ENCODE assay signal across 7 mouse cellular contexts in the genomic region with DNA sequence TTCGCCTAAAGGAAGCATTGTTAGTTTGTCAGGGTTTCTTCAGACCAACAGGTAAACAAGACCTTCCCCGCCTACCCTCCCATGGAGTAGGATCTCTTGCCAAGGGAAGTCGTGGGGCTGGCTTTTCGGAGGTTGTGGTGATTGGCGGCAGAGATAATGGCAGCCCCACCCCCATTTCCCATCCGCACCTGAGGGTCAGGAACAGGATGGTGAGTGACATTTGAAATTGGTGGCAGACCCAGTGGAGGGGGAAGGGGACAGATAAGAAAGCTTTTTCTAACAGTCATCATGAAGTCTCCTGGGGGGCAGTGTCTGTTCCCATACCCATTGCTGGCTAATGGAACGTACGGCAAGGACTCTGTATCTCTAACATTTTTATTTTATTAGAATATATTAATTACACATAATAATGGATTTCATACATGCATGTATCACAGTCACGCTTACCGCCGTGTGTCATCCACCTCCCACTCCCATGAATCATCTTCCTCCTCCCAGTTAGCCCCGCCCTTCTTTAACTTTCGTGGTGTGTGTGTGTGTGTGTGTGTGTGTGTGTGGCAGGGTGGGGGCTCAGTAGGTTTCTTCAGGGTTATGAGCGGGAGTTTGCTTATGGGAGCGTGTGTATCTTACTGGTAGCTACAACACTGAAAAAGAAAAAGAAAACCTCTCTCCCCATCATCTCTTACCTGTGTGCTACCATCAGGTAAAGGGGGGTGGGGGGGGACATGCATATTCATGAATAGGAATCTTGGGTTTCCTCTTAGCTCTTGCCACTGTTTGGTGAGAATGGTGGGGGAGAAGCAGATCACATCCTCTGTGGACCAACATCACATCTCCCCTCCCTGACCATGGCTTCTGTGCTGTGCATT. TPM values are rescaled to one million over a fixed set of nuclear protein-coding genes. Genes with fewer than 3 reads are reported as not detected.
DNase-seq lines count a peak whose midpoint lies in the region; ATAC-seq and TF ChIP-seq lines count a peak whose summit lies in the region.

No protein-coding gene starts in this region.

- H3K27ac ChIP-seq in heart, embryonic 15.5 days: no peak overlapping the region
- no peak overlapping the region for H3K27ac ChIP-seq in liver, embryonic 16.5 days (ENCODE audit: low read length)
- H3K27ac ChIP-seq in thymus, adult 2 months (ENCODE audit: control insufficient read depth, insufficient read depth, low read length): peak overlapping the region; percentile 57

- peak overlapping the region; percentile 46 for H3K9ac ChIP-seq in heart, embryonic 15.5 days
- H3K9ac ChIP-seq in liver, embryonic 16.5 days (ENCODE audit: low read depth, low read length): peak overlapping the region; percentile 25; the same call in 1 of the 2 replicates

- peak; percentile 23 for DNase-seq in retina, postnatal 1 day
- DNase-seq in retina, embryonic 14.5 days (ENCODE audit: low spot score): no peak
- DNase-seq in brain, adult 2 months (ENCODE audit: low read depth, low spot score): peak; percentile 79
- peak; percentile 43 for DNase-seq in thymus, adult 2 months
- no peak for DNase-seq in adrenal gland, adult 8-10 months

- peaks cover 6% of the 10 kb centered on the region for H3K27me3 ChIP-seq in heart, embryonic 15.5 days
- peaks cover 2% of the 10 kb centered on the region; the same call in 1 of the 2 replicates for H3K27me3 ChIP-seq in liver, embryonic 16.5 days (ENCODE audit: control insufficient read depth, insufficient read depth, low read depth, low read length)
- H3K27me3 ChIP-seq in thymus, adult 2 months (ENCODE audit: control insufficient read depth, insufficient read depth, low read length): no peaks in the 10 kb centered on the region

- peaks cover 13% of the 10 kb centered on the region for H3K4me1 ChIP-seq in heart, embryonic 15.5 days (replicated peaks)
- peaks cover 9% of the 10 kb centered on the region for H3K4me1 ChIP-seq in liver, embryonic 16.5 days (ENCODE audit: control insufficient read depth, low read depth, low read length)
- H3K4me1 ChIP-seq in thymus, adult 2 months (replicated peaks; ENCODE audit: control insufficient read depth, insufficient read depth, low read length): peaks cover 24% of the 10 kb centered on the region

- H3K36me3 ChIP-seq in heart, embryonic 15.5 days: no peaks in the 10 kb centered on the region
- H3K36me3 ChIP-seq in liver, embryonic 16.5 days (ENCODE audit: control insufficient read depth, insufficient read depth): no peaks in the 10 kb centered on the region
- H3K36me3 ChIP-seq in thymus, adult 2 months (ENCODE audit: control insufficient read depth, insufficient read depth, low read length): no peaks in the 10 kb centered on the region

- H3K4me3 ChIP-seq in heart, embryonic 15.5 days: peak overlapping the region; percentile 55
- H3K4me3 ChIP-seq in liver, embryonic 16.5 days (ENCODE audit: low read depth, low read length): peak overlapping the region; percentile 51
- peak overlapping the region; percentile 43 for H3K4me3 ChIP-seq in thymus, adult 2 months (ENCODE audit: control insufficient read depth, insufficient read depth, low read length)

- TF ChIP-seq POLR2A in thymus, adult 2 months (IDR thresholded peaks at IDR 0.05; ENCODE audit: control insufficient read depth, extremely low read depth, insufficient read depth, low read length, poor library complexity): no peak

- ATAC-seq in heart, embryonic 15.5 days (replicated peaks; ENCODE audit: insufficient number of reproducible peaks, insufficient read depth, low FRiP score, low read depth): no peak
- peak; percentile 32 for ATAC-seq in liver, embryonic 16.5 days (ENCODE audit: low read depth)

- H3K4me2 ChIP-seq in heart, embryonic 15.5 days: peak overlapping the region; percentile 70
- peak overlapping the region; percentile 64 for H3K4me2 ChIP-seq in liver, embryonic 16.5 days (ENCODE audit: low read depth, low read length)

- no peak for TF ChIP-seq CTCF in thymus, adult 2 months (IDR thresholded peaks at IDR 0.05; ENCODE audit: borderline replicate concordance, control insufficient read depth, extremely low read depth, insufficient read depth, low read length, poor library complexity)

- no peaks in the 10 kb centered on the region for H3K9me3 ChIP-seq in heart, embryonic 15.5 days (replicated peaks)
- no peaks in the 10 kb centered on the region for H3K9me3 ChIP-seq in liver, embryonic 16.5 days (replicated peaks; ENCODE audit: control insufficient read depth, low read length)

- WGBS in heart, embryonic 15.5 days: 21% methylated on average over 15 of the region's 15 CpGs
- WGBS in liver, embryonic 16.5 days (ENCODE audit: insufficient replicate concordance): 13% methylated on average over 15 of the region's 15 CpGs
- WGBS in thymus, adult 2 months: 20% methylated on average over 15 of the region's 15 CpGs

RNA-seq across cellular contexts. Expression of gene 4930524B15Rik, which starts 16.7 kb away (rescaled TPM):
- polyA plus RNA-seq in heart, embryonic 15.5 days (2015; fragmentation: Nextera tagmentation; extraction: Ambion mirVana): 0.31 TPM in 1 of 2 replicates, not detected in the other
- not detected in 2 replicates for polyA plus RNA-seq in liver, embryonic 16.5 days (2015; fragmentation: Nextera tagmentation; extraction: Ambion mirVana)
- polyA plus RNA-seq in thymus, adult 2 months (2012; rRNA removed): 0.12 TPM in 1 of 2 replicates, not detected in the other
- not detected for total RNA-seq in adrenal gland, adult 8-10 months (2022)

RNA-seq across cellular contexts. Expression of gene Nsg2, which starts 51.6 kb away (rescaled TPM):
- polyA plus RNA-seq in heart, embryonic 15.5 days (2015; fragmentation: Nextera tagmentation; extraction: Ambion mirVana): 1.3 and 4.6 TPM in 2 replicates
- 0.19 TPM in 1 of 2 replicates, not detected in the other for polyA plus RNA-seq in liver, embryonic 16.5 days (2015; fragmentation: Nextera tagmentation; extraction: Ambion mirVana)
- 299 and 344 TPM in 2 replicates for polyA plus RNA-seq in thymus, adult 2 months (2012; rRNA removed)
- 10 to 100 TPM; 37.1 to 76.7 (median 48.5) TPM for total RNA-seq in adrenal gland, adult 8-10 months (2022)

Comparison
In these comparisons a context has a peak if more than half of its experiments do, and no peak if none do; other contexts are left out.
1. DNase-seq: peak in retina, postnatal 1 day (single experiment), brain, adult 2 months (single experiment) and thymus, adult 2 months (single experiment); none in retina, embryonic 14.5 days (single experiment) and adrenal gland, adult 8-10 months (single experiment).
2. RNA of gene Nsg2, which starts 51.6 kb away (polyA plus RNA-seq): 299 to 344 TPM in thymus, adult 2 months; 1.3 to 4.6 TPM in heart, embryonic 15.5 days and 0.19 TPM in liver, embryonic 16.5 days; every median in the first group is over 10 times any median in the second.
3. Peak in every context shown above with its lines, with median percentiles within 50 percentile points of each other: H3K4me3 ChIP-seq.